Mouse (Mus musculus) urinary bladder, postnatal 4 days (tissue): ENCODE data around the gene Hormad2.

ENCODE experiments used
- DNase-seq, 2 experiments: peaks; one replicate each; pipeline ENCODE4 v3.0.0; 2021 to 2022; ENCODE audit warnings: low spot score in 2 of 2

Hormad2 gene

GRCm38 (mm10) chr11:4302363-4302913 lies 138.5 kb downstream of the Hormad2 start:
- peak in 1 of 2 experiments; percentile 56 for DNase-seq

- DNase-seq, result no peak
Measured at GRCm38 (mm10) chr11:4300683-4301082, 140.2 kb downstream of the Hormad2 start.

GRCm38 (mm10) chr11:4299735-4300474 lies 141.0 kb downstream of the Hormad2 start:
- DNase-seq, result no peak

- no peak for DNase-seq
Measured at GRCm38 (mm10) chr11:4299191-4299590, 141.7 kb downstream of the Hormad2 start.

- DNase-seq, result no peak
Measured at GRCm38 (mm10) chr11:4298615-4299014, 142.3 kb downstream of the Hormad2 start.

GRCm38 (mm10) chr11:4297753-4298152 lies 143.2 kb downstream of the Hormad2 start:
- DNase-seq, result no peak

- DNase-seq, result no peak
Measured at GRCm38 (mm10) chr11:4296610-4297275, 144.2 kb downstream of the Hormad2 start.
